Mouse (Mus musculus) T-helper 2 cell (primary cell): ENCODE measurements around the gene E4f1.
"Not testable (repeated sequence)": the region's sequence is repeated elsewhere in the genome, so short reads cannot be mapped to it uniquely, and the experiment has no call there.

Source experiments
- in situ Hi-C: fragments of 300-600 bp; cut with MboI, MseI; formaldehyde crosslinking; loops from one replicate; pipeline ENCODE4 v1.15.1; 2025; ENCODE audit warnings: high pct_unique_total_duplicates

Gene E4f1

DNA sequence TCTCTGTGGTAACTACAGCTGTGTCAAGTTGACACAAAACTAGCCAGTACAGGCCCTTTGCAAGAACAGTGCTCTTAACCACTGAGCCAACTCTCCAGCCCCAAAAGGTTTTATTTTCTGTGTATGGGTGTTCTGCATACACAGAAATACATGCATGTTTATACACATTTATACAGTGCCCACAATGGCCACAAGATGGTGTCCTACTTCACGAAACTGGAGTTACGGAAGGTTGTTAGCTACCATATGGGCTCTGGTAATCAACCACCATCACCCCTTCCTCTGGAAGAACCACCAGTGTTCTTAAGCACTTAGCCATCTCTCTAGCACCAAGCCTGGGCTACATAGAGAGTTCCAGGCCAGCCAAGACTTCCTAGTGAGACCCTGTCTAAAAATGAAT is 8.5 kb downstream of the E4f1 start:
- in situ Hi-C loops = loop anchor here (25.0 kb wide), 1 partner anchor 1401 kb away; the partner anchor contains the start of genes Mcrip2 and Wdr90

DNA sequence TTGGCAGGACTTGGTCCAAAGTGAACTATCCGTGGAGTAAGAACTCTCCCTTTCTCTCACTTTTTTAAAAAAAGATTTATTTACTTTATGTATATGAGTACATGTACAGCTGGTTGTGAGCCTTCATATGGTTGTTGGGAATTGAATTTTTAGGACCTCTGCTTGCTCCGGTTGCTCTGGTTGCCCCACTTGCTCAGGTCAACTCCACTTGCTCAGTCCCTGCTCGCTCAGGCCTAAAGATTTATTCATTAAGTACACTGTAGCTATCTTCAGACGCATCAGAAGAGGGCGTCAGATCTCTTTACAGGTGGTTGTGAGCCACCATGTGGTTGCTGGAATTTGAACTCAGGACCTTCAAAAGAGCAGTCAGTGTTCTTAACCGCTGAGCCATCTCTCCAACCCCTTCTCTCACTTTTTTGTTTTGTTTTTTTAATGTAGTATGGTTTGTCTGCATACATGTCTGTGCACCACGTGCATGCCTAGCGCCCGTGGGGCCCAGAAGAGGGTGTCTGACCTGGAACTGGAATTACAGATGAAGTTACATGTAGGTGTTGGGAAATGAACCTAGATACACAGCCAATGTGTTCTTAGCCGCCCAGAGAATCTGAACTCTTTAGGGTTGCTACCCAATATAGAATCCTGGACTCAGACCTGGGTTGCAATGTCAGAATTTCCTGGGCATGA is 14.4 kb downstream of the E4f1 start:
- in situ Hi-C loops = loop anchor here (5.0 to 25.0 kb wide), 2 partner anchors 973 to 1407 kb away; partner anchors contain the start of genes Mcrip2 and Wdr90

DNA sequence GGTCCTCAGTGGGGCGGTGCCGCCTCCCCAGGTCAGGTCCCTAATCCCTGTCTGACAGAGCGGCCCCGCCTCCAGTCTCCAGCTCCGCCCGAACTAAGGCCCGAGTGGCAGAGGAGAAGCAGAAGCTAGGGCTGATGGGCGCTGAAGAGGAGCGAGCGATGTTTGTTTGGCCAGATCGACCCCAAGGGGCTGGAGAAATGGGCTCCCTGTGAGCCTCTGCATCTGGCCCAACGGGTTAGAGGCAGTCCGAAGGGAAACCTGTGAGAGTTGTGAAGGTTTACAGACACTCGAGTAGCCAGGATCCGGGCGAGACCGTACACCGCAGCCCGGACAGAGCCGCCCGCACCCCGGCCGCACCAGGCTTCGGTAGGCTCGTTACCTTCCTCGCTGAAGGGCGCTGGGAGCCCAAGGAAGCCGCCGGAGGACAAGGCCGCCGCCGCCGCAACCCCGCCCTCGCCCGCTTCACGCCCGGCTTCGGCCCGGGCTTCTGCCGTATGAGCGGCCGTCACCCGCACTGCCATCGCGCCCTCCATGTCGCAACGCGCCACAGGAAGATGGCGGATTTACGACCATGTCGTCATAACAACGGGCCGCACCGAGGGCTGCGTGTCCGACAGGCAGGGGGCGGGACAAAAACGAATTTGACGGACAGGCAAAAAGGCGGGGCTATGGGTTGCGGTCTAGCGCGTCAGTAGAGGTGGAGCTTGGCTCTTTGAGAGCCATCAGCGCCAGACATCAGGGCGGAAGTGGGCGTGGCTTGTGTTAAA is 15.2 kb downstream of the E4f1 start:
- in situ Hi-C loops = loop anchor here (5.0 to 25.0 kb wide), 2 partner anchors 973 to 1407 kb away; partner anchors contain the start of genes Mcrip2 and Wdr90

DNA sequence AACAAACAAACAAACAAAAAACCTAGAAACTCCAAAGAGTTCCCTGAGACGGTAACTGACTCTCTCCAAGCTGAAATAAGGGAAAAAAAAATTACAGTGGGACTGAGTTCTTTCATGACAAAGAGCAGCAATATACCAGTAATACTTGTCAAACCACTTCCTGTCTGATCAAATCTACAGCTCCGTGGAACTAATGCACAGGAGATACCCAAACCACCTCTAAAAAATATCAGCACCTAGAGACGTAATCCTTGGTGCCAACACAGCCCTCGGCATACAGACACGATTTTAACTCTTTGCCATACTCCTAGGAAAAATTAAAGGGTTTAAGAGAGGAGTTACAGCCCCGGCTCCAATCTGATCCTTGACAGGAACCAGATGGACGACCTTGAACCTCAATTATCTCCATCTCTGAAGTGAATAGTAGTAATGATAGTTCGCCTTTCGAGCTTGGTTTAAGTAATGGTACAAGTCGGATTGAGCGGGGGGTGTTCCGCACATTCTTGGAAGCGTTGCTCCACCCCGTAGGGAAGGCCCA is 15.8 kb downstream of the E4f1 start:
- in situ Hi-C loops = loop anchor here (25.0 kb wide), 1 partner anchor 1408 kb away; the partner anchor contains the start of genes Mcrip2 and Wdr90

DNA sequence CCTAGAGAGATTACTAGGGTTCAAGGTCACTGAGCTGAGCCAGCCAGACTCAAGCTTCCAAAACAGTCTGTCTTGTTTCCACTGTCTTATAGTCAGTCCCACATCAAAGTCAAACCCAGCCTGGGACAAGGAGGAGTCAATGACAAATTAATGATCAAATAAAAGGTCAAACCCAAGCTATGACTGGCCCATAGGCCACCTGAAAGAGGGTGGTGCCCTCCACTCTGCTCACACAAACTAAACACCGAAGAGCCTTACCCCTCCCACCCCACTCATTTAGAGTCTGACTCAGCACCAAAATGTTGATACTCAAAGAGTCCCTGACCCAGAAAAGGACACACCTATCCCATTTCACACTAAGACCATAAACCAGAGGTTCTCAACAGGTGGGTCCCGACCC is 16.7 kb downstream of the E4f1 start:
- in situ Hi-C loops = loop anchor here (25.0 kb wide), 1 partner anchor 1409 kb away; the partner anchor contains the start of genes Mcrip2 and Wdr90

DNA sequence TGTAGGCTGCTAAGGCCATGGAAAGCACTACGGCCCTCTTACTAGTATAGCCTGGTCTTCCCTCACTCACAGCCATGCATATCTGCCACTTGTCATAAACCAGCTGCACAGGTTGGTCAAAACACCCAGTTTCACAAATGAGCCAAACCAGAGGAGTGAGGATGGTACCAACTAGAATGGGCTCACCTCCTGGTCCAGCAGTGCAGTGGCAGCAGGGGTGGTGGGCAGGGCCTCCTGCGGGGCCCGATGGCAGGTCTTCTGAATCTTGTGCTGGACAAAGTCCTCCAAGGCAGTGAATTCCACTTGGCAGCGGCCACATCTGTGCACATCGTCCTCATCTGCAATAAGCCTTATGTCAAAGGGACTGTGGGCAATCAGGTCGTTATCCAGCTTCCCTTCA is 18.9 kb downstream of the E4f1 start:
- in situ Hi-C loops = loop anchor here (25.0 kb wide), 1 partner anchor 1411 kb away; the partner anchor contains the start of genes Mcrip2 and Wdr90

DNA sequence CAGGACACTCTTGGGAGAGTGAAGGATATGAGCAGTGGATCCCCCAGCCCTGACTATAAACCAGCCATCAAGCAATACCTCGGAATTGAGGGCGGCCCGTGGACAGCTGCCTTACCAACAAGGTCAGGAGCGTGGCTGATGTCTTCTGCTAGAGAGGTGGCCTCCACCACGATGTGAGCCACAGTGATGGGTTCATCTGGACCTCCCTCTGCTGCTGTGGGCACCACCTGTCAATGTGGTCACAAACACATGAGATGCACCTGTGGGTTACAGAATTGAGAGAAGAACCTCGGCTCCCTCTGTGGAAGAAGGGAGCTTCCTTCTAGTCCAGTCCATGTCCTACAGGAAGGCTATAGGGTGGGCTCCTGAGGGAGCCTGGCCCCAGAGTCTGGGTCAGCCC is 20.6 kb downstream of the E4f1 start:
- in situ Hi-C loops = no loop called here

DNA sequence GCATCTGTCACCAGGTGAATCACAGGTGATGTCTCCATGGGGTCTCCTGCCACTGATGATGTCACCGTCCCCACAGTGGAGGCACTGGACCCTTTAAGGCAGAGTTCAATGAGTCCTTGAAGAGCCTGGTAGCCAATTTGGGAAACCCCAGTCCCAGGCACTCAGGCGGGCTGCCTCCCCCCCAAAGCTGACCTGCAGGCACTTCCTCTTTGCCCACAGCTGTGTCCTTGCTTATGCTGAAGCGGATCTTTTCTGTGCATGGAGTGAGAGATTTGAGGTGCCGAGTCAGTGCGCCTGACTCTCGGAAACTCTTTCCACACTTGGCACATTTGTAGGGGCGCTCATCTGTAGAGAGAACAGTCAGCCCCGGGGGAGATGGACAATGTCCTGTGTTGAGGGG is 23.5 kb downstream of the E4f1 start:
- in situ Hi-C loops = no loop called here

DNA sequence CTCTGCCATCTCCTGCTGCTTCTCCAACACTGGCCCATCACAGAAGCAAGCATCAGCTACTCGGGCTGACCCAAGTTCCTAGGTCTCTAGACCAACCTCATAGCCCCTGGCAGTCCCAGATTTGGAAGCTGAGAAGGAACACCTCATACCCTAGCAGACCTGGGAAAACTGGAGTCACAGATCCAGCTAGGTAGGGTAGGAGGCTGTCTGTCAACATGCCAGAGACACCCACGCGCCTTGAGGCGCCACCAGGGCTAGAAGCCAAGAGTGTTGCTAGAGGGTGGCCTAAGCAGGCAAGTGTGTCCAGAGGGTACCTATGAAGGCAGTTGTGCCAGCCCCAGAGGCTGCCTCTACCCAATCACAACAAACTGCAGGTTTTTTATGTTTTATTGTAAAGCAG is 26.7 kb downstream of the E4f1 start:
- in situ Hi-C loops = no loop called here

DNA sequence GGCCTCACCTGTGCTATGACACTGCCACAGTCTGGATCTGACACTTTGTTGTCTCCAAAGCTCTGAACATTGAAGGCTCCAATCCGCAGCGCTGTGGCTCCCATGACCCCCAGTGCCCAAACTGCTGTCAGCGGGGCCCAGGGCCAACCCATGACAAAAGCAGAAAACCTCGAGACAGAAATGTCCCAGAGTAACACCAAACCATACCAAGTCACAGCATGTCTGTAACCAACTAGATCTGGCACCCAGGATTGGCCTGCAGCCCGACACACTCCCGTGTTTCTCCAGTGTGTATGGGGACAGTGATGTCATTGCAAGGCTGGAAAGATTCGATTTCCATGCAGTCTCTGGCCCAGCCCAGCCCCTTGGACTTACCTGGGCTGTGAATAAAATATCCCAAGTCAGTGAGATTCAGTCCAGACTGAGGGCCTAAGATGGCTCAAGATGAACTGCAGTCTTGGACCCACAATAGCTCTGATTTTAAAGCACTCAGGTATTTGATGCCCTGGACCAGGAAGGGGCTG is 27.4 kb downstream of the E4f1 start, which contains the start of gene Dnase1l2:
Dnase1l2 (minus strand) TSS at position 474 of the 524 bp plus-strand sequence.
- in situ Hi-C loops = no loop called here

DNA sequence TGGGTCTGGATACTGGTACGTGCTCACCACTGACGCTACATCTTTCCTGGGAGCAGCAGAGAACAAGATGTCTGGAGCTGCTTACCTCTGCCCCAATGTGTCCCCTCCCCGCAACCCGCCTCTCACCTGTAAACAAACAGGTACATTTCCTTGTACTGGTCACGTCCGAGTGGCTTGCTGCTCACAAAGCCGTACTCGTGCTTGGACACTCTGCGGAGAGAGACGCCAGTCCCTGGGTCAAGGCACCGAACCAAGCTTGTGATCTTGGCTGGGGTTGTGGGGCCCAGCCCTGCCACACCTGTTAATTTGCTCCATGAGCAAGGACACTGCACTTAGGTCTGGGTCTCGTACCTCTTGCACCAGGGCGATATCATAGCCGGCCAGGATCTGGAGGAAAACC is 28.0 kb downstream of the E4f1 start:
- in situ Hi-C loops = no loop called here

DNA sequence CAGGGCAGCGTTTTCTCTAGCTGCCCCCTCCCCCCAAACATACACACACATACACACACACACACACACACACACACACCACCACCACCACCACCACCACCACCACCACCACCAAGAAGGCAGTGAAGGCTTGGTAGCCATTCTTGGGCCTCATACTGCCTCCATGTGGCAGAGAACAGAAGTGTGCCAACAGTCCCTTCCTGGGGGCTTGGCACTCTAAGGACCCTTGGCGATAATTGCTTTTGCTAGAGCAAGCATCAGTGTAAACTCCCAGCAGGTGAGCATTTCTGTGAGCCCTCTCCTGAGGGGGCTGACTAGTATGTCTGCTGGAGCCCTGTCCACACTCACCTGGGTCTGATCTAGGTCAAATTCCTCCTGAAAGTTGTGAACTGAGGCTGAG is 29.0 kb downstream of the E4f1 start:
- in situ Hi-C loops = no loop called here

DNA sequence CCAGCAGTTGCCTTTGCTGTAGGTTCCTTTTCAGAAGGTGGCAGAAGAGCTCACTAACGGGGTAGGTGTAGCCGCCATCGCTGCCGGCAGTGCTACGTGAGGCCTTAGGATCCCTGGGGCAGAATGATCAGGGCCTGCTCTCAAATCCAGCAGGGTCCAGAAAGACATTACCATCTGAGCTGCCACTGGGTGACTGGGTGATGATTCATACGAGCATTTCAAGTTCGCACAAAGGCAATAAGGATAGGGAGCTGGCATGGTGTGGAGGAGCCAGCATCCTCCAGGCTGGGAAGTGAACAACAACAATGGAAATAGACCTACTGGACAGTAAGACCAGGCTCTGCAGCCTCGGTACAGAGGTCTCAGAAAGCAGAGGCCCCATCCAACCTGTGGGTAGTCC is 29.7 kb downstream of the E4f1 start:
- in situ Hi-C loops = no loop called here

DNA sequence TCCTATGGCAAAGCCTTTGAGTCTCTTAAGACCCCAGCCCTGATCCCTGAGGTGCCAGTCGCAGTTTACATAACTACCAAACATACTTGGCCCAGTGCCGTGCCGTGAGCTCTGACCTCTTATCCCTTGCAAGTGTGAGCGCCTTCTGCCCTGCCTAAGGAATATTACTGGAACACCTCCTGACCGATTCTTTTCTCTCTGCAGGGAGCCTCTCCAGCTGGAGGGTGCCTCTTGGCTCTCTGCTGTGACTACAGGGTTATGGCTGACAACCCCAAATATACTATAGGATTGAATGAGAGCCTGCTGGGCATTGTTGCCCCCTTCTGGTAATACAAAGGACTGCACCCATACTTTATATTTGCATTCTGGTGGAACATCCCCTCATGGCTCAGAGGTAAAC is 33.1 kb downstream of the E4f1 start:
- in situ Hi-C loops = loop anchor here (10.0 kb wide), 1 partner anchor 212 kb away; the partner anchor contains the start of gene Tedc2

DNA sequence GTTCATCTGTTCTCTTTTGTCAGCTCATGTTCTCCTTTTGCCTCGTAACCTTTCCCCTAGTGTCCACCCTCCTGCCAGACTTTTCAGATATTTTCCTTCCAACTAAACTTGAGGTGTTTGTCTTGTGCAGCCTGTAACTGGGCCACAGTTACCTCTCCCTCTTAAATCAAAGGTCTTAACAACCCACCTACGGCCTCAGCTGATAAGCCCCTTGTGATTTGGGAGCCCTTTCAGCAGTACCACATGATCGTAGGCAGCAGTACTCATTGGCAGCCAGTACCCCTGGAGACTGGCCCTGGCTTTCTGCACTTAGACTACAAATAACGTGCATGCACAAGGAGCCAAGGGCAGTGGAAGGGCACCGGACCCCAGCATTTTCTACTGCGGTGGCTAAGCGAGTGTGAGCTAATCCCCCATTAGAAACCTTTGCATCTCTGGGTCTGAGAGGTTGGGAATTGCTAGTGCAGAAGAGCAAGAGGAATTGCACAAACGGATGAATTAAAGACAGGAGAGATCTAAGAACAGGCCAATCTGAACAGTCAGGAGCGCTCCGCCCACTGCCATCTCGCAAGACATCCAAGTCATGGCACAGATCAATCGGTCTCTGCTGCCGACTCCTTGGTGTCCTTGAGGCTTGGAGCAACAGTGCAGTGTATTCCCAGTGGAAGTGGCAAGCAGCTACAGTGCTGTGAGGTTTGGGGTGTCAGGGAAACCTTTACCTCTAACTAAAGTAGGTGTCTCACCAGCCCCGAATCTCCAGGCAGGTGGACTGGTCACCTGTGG is 40.7 kb downstream of the E4f1 start:
- in situ Hi-C loops = no loop called here

DNA sequence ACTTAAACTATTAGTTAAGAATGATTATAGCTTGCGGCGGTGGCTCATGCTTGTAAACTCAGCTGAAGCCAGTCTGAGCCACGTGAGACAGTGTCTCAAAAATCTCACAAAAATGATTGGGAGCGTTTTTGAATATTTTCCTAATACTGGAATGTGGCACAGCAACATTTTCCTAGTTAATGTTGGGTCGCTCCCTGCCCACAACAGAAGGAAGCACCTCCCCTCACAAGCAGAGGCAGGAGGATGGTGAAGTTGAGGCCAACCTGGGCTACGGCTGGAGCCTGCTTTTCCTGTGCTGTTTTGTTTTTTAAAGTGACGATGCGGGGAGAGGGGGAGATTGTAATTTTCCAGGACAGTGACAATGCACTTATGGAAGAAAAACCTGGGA is 42.9 kb downstream of the E4f1 start:
- in situ Hi-C loops = no loop called here

DNA sequence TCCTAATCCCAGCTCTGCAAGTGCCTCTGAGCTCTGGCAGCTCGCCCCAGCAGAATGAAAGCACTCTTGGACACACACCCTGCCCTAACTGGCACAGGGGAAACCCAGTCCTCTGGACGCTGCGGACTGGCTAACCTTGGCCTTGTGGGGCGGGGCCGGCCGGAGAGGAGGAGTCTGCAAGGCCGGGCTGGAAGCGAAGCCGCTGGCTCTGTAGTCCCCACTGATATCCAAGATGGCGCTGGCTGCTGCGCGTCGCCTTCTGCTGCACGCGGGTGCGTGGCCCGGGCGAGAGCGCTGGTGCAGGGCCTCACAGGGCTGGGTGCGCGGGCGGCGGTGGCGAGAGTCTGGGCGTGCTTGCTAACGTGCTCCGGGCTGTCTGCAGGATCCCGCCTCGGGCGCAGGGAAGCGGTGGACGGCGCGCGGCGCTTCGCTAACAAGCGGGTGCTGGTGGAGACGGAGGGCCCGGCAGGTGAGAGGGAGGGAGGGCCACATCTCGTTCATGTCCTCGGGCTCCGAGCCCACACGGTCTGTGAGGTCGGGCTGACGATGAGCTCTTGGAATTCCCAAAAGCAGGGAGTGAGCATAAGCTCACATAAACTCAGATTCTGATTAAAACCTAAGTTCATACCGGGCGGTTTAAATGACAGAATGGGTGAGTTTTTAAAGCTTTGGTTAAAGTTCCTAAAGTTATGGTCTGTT is 43.5 kb downstream of the E4f1 start, which contains the start of gene Eci1:
Eci1 (plus strand) TSS at position 171 of the 699 bp plus-strand sequence.
- in situ Hi-C loops = no loop called here

DNA sequence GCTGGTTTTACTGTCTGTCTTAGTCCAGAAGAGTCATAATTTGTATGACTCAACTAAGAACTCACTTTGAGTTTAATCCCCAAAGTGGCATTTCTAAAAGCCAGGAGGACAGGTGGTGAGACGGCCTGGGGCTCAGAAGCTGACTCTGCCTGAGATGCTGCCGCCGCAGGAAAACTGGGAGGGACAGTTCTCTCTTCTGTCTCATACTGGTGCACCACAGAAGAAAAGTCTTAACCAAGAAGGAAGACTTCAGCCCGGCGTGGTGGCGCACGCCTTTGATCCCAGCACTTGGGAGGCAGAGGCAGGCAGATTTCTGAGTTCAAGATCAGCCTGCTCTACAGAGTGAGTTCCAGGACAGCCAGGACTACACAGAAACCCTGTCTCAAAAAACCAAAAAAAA is 44.2 kb downstream of the E4f1 start:
- in situ Hi-C loops = no loop called here

DNA sequence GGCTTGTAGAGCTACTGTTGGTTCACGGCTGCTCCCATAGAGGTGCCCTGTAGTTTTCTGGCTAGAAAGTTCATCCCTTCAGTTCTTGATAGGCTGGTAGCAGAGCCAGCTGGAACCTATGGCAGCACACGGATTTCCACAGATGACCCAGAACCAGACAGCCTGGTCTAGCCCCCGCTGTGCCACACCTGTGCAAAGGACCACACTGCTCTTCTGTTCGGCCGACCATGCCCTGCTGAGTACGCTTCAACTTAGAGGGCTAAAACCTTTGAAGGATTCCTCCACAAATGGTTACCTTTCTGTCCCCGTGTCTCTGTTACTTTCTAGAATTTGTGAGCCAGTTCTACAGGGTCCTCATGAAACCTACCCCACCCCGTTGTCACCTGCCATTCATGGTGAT is 44.8 kb downstream of the E4f1 start:
- in situ Hi-C loops = not testable (repeated sequence)

DNA sequence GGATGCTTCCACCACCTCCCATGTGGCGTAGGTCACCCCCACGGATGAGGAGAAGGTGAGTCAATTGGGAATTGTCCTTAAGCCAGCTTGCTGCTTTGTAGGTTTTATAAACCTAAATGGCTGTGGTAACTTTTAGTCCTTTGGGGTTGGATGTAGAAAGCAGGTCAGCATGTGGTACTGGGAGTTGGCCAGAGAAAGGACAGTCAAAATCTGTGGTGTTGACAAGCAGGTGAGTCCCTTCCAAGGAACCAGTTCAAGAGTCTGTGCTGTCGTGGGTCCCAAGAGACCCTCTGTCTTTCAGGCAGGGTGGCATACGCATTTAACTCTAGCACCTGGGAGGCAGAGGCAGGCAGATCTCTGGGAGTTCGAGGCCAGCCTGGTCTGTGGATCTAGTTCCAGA is 45.6 kb downstream of the E4f1 start:
- in situ Hi-C loops = no loop called here

DNA sequence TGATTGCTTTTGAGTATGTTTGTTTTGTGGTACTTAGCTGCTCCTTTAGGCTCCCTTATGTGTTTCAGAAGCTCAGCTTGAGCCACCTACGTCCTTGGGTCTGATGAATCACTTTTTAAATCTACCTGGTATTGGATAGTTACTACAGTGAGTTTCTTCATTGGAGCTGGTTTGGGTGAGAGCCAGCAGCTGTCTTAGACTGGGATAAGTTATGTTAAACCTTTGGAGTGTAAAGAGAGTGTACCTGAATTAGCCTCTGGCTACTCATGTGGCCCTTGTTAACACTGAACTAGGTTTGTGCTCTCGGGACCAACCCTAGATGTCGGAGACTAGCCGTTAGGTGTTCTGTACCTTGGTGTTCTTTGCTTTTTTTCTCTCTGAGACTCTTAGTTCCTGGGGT is 47.0 kb downstream of the E4f1 start:
- in situ Hi-C loops = no loop called here
